Mouse (Mus musculus) intestine, postnatal 0 days (tissue): ENCODE results near the gene Rnf212. TPM values are rescaled to one million over a fixed set of nuclear protein-coding genes. Genes with fewer than 3 reads are reported as not detected.

Source experiments
- ATAC-seq: fragments of 200-750 bp; cut with Nextera tagmentation; 2 replicates; pipeline ENCODE4 v1.8.0; 2017; ENCODE audit warnings: mild to moderate bottlenecking, moderate TSS enrichment, moderate library complexity
- H3K27ac ChIP-seq: fragments of 300-500 bp; sonication (generic); 2 replicates; pipeline ENCODE4 v1.5.1; 2014; ENCODE audit warnings: mild to moderate bottlenecking, low read depth, low read length, moderate library complexity
- H3K27me3 ChIP-seq: fragments of 300-500 bp; sonication (generic); replicated peaks from 2 replicates; pipeline ENCODE4 v1.6.1; 2014; ENCODE audit warnings: low read length, mixed read lengths; ENCODE audit not compliant: control insufficient read depth, insufficient read depth
- H3K36me3 ChIP-seq: fragments of 300-500 bp; sonication (generic); 2 replicates; pipeline ENCODE4 v1.6.1; 2014; ENCODE audit warnings: mild to moderate bottlenecking, moderate library complexity; ENCODE audit not compliant: control insufficient read depth, insufficient read depth
- H3K4me1 ChIP-seq: fragments of 300-500 bp; sonication (generic); replicated peaks from 2 replicates; pipeline ENCODE4 v1.6.1; 2014; ENCODE audit warnings: antibody characterized with exemption, low read length, mixed read lengths; ENCODE audit not compliant: control insufficient read depth, insufficient read depth
- H3K4me2 ChIP-seq: fragments of 300-500 bp; sonication (generic); replicated peaks from 2 replicates; pipeline ENCODE4 v1.6.1; 2014; ENCODE audit warnings: low read depth, mild to moderate bottlenecking, moderate library complexity
- H3K4me3 ChIP-seq: fragments of 300-500 bp; sonication (generic); 2 replicates; pipeline ENCODE4 v1.5.1; 2014; ENCODE audit warnings: low read depth, low read length
- H3K9ac ChIP-seq: fragments of 300-500 bp; sonication (generic); 2 replicates; pipeline ENCODE4 v1.6.1; 2014; ENCODE audit warnings: mild to moderate bottlenecking, low read depth, low read length
- H3K9me3 ChIP-seq: fragments of 300-500 bp; sonication (generic); 2 replicates; pipeline ENCODE4 v1.6.1; 2016; ENCODE audit warnings: mixed run types; ENCODE audit not compliant: control insufficient read depth
- CTCF ChIP-seq: sonication (generic); IDR thresholded peaks from 2 replicates; pipeline ENCODE4 v1.5.1; 2016; ENCODE audit warnings: low read depth, mild to moderate bottlenecking, control low read depth, antibody characterized with exemption, moderate library complexity
- WGBS: fragments of 180-500 bp; shearing (Covaris S2); extraction: QIAGEN DNeasy Blood & Tissue Kit; methylation state at CpG from one replicate; pipeline ENCODE4 v1.1.7; 2014; 5-methylcytosine and 5-hydroxymethylcytosine counted together
- polyA plus RNA-seq: library from polyadenylated mRNA; unstranded; fragments of >200 nt; fragmentation: Nextera tagmentation; extraction: Ambion mirVana; gene quantifications from 2 replicates; pipeline ENCODE4 v1.2.1, GENCODE M21; 2015

The Rnf212 gene
- polyA plus RNA-seq, 1 experiment from 2014 or later, result 1.2 TPM

DNA sequence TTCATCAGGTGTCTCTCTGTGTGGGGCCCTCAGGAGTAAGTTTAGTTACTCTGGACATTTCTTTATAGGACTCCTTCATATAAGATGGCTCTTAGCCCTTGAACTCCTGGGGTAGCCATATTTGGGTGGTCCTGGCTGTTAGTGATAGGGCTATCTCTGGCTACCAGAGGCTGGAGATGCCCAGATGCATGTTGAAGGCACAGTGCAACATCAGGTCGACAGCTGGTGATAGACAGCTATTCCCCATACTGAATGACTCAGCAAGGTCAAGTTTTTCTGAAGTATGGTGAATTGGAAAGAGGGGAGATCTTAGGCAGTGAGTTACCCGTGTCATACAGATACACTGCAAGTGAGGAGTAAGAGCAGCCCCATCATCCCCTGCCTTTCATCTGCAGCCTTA, 67.0 kb downstream of the Rnf212 start:
- no peak overlapping the region for H3K4me2 ChIP-seq
- no peak for TF ChIP-seq CTCF
- no peaks in the 10 kb centered on the region for H3K9me3 ChIP-seq
- no peak for ATAC-seq
- H3K4me1 ChIP-seq, result peaks cover 11% of the 10 kb centered on the region; the same call in 1 of the 2 replicates
- no peak overlapping the region for H3K9ac ChIP-seq
- H3K27me3 ChIP-seq, result no peaks in the 10 kb centered on the region
- peak overlapping the region; percentile 54; the same call in 1 of the 2 replicates for H3K27ac ChIP-seq
- no peak overlapping the region for H3K4me3 ChIP-seq
- H3K36me3 ChIP-seq, result peaks cover 30% of the 10 kb centered on the region
- WGBS, result 53% methylated on average over 2 of the region's 2 CpGs

GRCm38 (mm10) chr5:108703754-108704626, 70.8 kb downstream of the Rnf212 start:
- Histone ChIP-seq H3K36me3 (peaks cover 30% of the 10 kb centered on the region), H3K27ac (0 out of 2 replicates have a peak overlapping the region, but pooled peaks have one; percentile 41), H3K4me1 (peaks cover 16% of the 10 kb centered on the region; the same call in 1 of the 2 replicates), H3K4me3 (no peak overlapping the region), H3K9ac (no peak overlapping the region), H3K27me3 (no peaks in the 10 kb centered on the region), H3K9me3 (no peaks in the 10 kb centered on the region), H3K4me2 (0 out of 2 replicates have a peak overlapping the region, but pooled peaks have one; percentile 13)
- 46% methylated on average over 12 of the region's 12 CpGs for WGBS
- TF ChIP-seq CTCF, result no peak
- peak; percentile 79 for ATAC-seq

DNA sequence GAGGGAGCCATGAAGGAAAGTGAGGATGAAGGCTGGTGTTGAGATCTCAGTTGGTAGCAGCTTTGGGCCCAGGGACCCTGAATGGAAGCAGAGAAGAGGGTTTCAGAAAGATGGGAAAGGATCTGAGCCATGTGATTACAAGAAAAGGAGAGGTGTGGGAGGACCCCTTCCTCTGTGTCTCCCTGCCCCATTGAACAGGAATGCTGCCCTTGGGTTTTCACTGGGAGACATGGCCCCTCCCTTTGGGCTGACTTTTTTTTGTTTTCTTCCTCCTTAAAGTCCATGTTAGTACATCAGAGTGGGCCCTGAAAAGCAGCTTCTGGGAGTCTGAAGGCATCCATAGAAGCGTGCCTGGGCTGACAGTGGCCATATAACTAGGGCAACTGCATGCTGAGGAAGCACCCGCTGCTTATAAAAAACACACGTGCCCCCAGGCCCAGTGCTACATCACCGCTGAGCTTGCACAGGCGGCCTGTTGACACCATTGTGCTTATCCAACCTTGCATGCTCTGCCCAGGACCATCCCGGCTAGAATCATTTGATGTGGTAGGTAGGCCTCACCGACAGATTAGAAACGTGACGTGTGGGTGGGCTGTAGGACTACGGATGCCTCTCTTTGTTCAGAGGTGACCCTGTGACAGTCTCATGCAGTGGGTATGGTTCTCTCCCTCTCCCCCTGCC, 73.3 kb downstream of the Rnf212 start:
- Histone ChIP-seq H3K9me3 (no peaks in the 10 kb centered on the region), H3K4me1 (peaks cover 16% of the 10 kb centered on the region; the same call in 1 of the 2 replicates), H3K36me3 (peaks cover 22% of the 10 kb centered on the region), H3K4me2 (no peak overlapping the region), H3K27me3 (no peaks in the 10 kb centered on the region), H3K9ac (no peak overlapping the region), H3K4me3 (no peak overlapping the region), H3K27ac (no peak overlapping the region)
- no peak for ATAC-seq
- no peak for TF ChIP-seq CTCF
- WGBS, result 75% methylated on average over 10 of the region's 10 CpGs

DNA sequence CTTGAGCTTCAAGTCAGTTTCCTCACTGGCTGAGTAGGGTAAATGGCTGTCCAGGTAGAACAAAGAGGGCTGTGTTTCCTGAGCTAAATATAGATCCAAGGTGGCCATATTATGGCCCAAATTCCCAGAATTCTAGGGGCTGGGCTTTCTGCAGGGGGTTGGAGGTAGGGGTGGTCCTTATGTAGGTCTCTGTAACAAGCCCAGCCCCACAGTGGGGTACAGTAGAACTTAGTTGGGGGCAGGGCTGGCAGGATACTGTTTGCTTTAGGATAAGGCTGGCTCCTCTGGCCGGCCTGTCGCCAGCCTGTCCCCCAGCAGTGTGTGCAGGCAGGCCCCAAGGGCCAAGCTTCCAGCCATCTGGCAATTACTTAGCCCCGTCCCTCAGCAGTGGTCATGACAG, 74.4 kb downstream of the Rnf212 start:
- Histone ChIP-seq H3K9me3 (no peaks in the 10 kb centered on the region), H3K9ac (no peak overlapping the region), H3K27me3 (no peaks in the 10 kb centered on the region), H3K36me3 (peaks cover 10% of the 10 kb centered on the region), H3K27ac (peak overlapping the region; percentile 8; the same call in 1 of the 2 replicates), H3K4me1 (peaks cover 16% of the 10 kb centered on the region; the same call in 1 of the 2 replicates), H3K4me3 (no peak overlapping the region), H3K4me2 (no peak overlapping the region)
- ATAC-seq, result peak; percentile 20
- TF ChIP-seq CTCF, result no peak
- 25% methylated on average over 3 of the region's 3 CpGs for WGBS

DNA sequence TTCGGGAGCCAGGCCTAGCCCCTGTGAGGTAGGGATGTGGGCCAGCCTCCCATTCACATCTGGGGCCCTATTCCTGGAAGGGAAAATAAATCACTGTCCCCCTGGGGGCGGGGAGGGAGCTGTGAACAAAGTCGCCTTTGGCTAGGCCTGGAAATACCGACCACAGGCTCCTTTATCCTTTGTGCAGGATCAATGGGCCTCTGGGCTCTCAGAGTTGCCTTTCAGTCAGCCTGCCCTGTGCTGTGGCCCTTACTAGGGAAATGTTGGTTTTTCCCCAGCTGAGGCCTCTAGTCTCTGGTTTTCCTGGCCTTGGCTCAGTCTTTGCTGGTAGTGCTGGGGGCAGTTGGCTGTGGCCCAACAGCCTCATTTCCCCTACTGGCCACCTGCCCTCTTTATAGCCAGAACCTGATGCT, 77.4 kb downstream of the Rnf212 start:
- no peaks in the 10 kb centered on the region for H3K9me3 ChIP-seq
- no peaks in the 10 kb centered on the region for H3K27me3 ChIP-seq
- peaks cover 4% of the 10 kb centered on the region; the same call in 1 of the 2 replicates for H3K4me1 ChIP-seq
- H3K9ac ChIP-seq, result no peak overlapping the region
- no peak for ATAC-seq
- no peak overlapping the region for H3K4me3 ChIP-seq
- 39% methylated on average over 4 of the region's 4 CpGs for WGBS
- no peak overlapping the region for H3K27ac ChIP-seq
- H3K36me3 ChIP-seq, result no peaks in the 10 kb centered on the region
- TF ChIP-seq CTCF, result no peak
- no peak overlapping the region for H3K4me2 ChIP-seq

DNA sequence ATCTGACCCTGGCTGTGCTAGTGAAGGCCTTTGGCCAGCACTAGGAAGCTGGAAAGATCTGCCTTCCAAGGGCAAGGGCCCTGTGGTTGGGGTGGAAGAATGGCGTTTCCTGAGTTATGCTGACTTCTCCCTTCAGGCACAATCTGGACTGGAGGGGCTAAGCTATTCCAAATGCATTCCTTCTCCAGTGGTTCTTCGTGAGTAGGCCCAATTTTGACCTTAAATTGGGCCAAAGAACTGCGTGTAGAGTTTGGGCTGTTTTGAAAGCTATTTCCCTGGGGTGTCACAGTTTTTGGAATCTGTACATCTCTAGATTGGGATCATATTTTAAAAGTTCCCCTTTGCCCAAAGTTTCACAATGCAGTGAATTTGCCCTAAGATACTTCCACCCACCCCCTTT, 78.2 kb downstream of the Rnf212 start:
- H3K4me2 ChIP-seq, result no peak overlapping the region
- no peaks in the 10 kb centered on the region for H3K27me3 ChIP-seq
- H3K36me3 ChIP-seq, result no peaks in the 10 kb centered on the region
- TF ChIP-seq CTCF, result no peak
- H3K9me3 ChIP-seq, result no peaks in the 10 kb centered on the region
- WGBS, result 75% methylated on average over 3 of the region's 3 CpGs
- ATAC-seq, result no peak
- no peak overlapping the region for H3K27ac ChIP-seq
- H3K9ac ChIP-seq, result no peak overlapping the region
- no peak overlapping the region for H3K4me3 ChIP-seq
- peaks cover 9% of the 10 kb centered on the region for H3K4me1 ChIP-seq
